Mouse (Mus musculus) cerebellum, adult 2 months (tissue): ENCODE measurements around the gene Cep57l1. TPM values are rescaled to one million over a fixed set of nuclear protein-coding genes. Genes with fewer than 3 reads are reported as not detected.
"Not testable (repeated sequence)": the region's sequence is repeated elsewhere in the genome, so short reads cannot be mapped to it uniquely, and the experiment has no call there.

ENCODE experiments used
- DNase-seq, 2 experiments: peaks; one replicate each; pipeline ENCODE4 v3.0.0; 2021
- H3K27ac ChIP-seq: fragments of 200-500 bp; 2 replicates; pipeline ENCODE4 v1.5.1; 2012; ENCODE audit warnings: low read length, control low read depth, inconsistent platforms; ENCODE audit not compliant: insufficient read depth
- H3K27me3 ChIP-seq: fragments of 200-500 bp; 2 replicates; pipeline ENCODE4 v1.6.1; 2012; ENCODE audit warnings: inconsistent platforms, mild to moderate bottlenecking, low read length, moderate library complexity; ENCODE audit not compliant: control insufficient read depth, insufficient read depth
- H3K4me1 ChIP-seq: fragments of 200-500 bp; 2 replicates; pipeline ENCODE4 v1.6.1; 2011; ENCODE audit warnings: low read length; ENCODE audit not compliant: control insufficient read depth, insufficient read depth
- H3K4me3 ChIP-seq: fragments of 200-500 bp; replicated peaks from 2 replicates; pipeline ENCODE3; 2011; ENCODE audit warnings: mild to moderate bottlenecking, low read depth, low read length, control low read depth; ENCODE audit not compliant: insufficient read depth
- CTCF ChIP-seq: fragments of 200-500 bp; IDR thresholded peaks from 2 replicates; pipeline ENCODE4 v1.5.1; 2011; ENCODE audit warnings: low read depth, mild to moderate bottlenecking, control low read depth, low read length, moderate library complexity, borderline replicate concordance; ENCODE audit not compliant: insufficient read depth
- POLR2A ChIP-seq: fragments of 200-500 bp; IDR thresholded peaks from 2 replicates; pipeline ENCODE4 v1.6.1; 2011; ENCODE audit warnings: low read length, control low read depth, borderline replicate concordance; ENCODE audit not compliant: insufficient read depth
- WGBS: fragments of 180-500 bp; shearing (Covaris S2); methylation state at CpG from one replicate; pipeline ENCODE4 v1.1.7; 2018; 5-methylcytosine and 5-hydroxymethylcytosine counted together
- polyA plus RNA-seq: library from polyadenylated mRNA; depleted of rRNA; stranded (reverse); fragments of >200 nt; gene quantifications from 2 replicates; pipeline ENCODE4 v1.2.3, GENCODE M21; 2012

Cep57l1 gene
- polyA plus RNA-seq, 1 experiment = 5.3 TPM

- WGBS = 98% methylated on average over 2 of the region's 2 CpGs
Observed at GRCm38 (mm10) chr10:41829980-41830379, 20.3 kb upstream of the Cep57l1 start.

GRCm38 (mm10) chr10:41829191-41829590 lies 19.5 kb upstream of the Cep57l1 start:
- peaks cover 21% of the 10 kb centered on the region for H3K4me1 ChIP-seq
- no peak for DNase-seq
- H3K27me3 ChIP-seq = no peaks in the 10 kb centered on the region
- no peak overlapping the region for H3K4me3 ChIP-seq
- WGBS = 76% methylated on average over 5 of the region's 5 CpGs
- TF ChIP-seq POLR2A = no peak
- TF ChIP-seq CTCF = no peak
- H3K27ac ChIP-seq = no peak overlapping the region

More at GRCm38 (mm10) chr10:41829980-41830379, 20.3 kb upstream of the Cep57l1 start:
- no peak for DNase-seq
- peaks cover 26% of the 10 kb centered on the region for H3K4me1 ChIP-seq
- H3K27ac ChIP-seq = no peak overlapping the region
- TF ChIP-seq CTCF = no peak
- no peak for TF ChIP-seq POLR2A
- no peak overlapping the region for H3K4me3 ChIP-seq
- no peaks in the 10 kb centered on the region for H3K27me3 ChIP-seq

GRCm38 (mm10) chr10:41827784-41828183 lies 18.1 kb upstream of the Cep57l1 start:
- no peak for DNase-seq
- no peaks in the 10 kb centered on the region for H3K27me3 ChIP-seq
- H3K27ac ChIP-seq = no peak overlapping the region
- whole genome bisulfite sequencing = 93% methylated on average over 4 of the region's 4 CpGs
- no peak overlapping the region for H3K4me3 ChIP-seq
- H3K4me1 ChIP-seq = peaks cover 18% of the 10 kb centered on the region
- TF ChIP-seq CTCF = no peak
- no peak for TF ChIP-seq POLR2A

GRCm38 (mm10) chr10:41826526-41827116 lies 16.9 kb upstream of the Cep57l1 start:
- H3K4me3 ChIP-seq = no peak overlapping the region
- no peak overlapping the region for H3K27ac ChIP-seq
- peaks cover 18% of the 10 kb centered on the region for H3K4me1 ChIP-seq
- 89% methylated on average over 6 of the region's 6 CpGs for WGBS
- TF ChIP-seq CTCF (no peak), POLR2A (no peak)
- DNase-seq = no peak
- H3K27me3 ChIP-seq = no peaks in the 10 kb centered on the region

- Histone ChIP-seq H3K27ac (no peak overlapping the region), H3K4me1 (peaks cover 17% of the 10 kb centered on the region), H3K4me3 (no peak overlapping the region), H3K27me3 (no peaks in the 10 kb centered on the region)
- no peak for DNase-seq
- WGBS = 89% methylated on average over 4 of the region's 4 CpGs
- TF ChIP-seq POLR2A = no peak
- TF ChIP-seq CTCF = no peak
Observed at GRCm38 (mm10) chr10:41825996-41826395, 16.3 kb upstream of the Cep57l1 start.

GRCm38 (mm10) chr10:41825041-41825440 lies 15.4 kb upstream of the Cep57l1 start:
- Histone ChIP-seq H3K27ac (no peak overlapping the region), H3K4me3 (no peak overlapping the region), H3K27me3 (no peaks in the 10 kb centered on the region), H3K4me1 (peaks cover 18% of the 10 kb centered on the region)
- DNase-seq = no peak
- TF ChIP-seq CTCF (no peak), POLR2A (no peak)
- WGBS = 73% methylated on average over 10 of the region's 10 CpGs

- 85% methylated on average over 4 of the region's 4 CpGs for WGBS
- Histone ChIP-seq H3K4me3 (no peak overlapping the region), H3K27me3 (no peaks in the 10 kb centered on the region), H3K27ac (no peak overlapping the region), H3K4me1 (peaks cover 22% of the 10 kb centered on the region)
- no peak for TF ChIP-seq CTCF
- no peak for TF ChIP-seq POLR2A
- no peak for DNase-seq
Observed at GRCm38 (mm10) chr10:41823916-41824315, 14.2 kb upstream of the Cep57l1 start.

GRCm38 (mm10) chr10:41823282-41823675 lies 13.6 kb upstream of the Cep57l1 start:
- peaks cover 18% of the 10 kb centered on the region for H3K4me1 ChIP-seq
- not testable (repeated sequence) for H3K4me3 ChIP-seq, H3K27me3 ChIP-seq, H3K27ac ChIP-seq, DNase-seq
- WGBS = 90% methylated on average over 4 of the region's 4 CpGs
